Mouse (Mus musculus) megakaryocyte-erythroid progenitor cell, adult 5-6 weeks (primary cell): ENCODE results near the gene Slc25a39. TPM values are rescaled to one million over a fixed set of nuclear protein-coding genes. Genes with fewer than 3 reads are reported as not detected.
A peak's percentile ranks its signal among the peaks of the same experiment; 100 is the strongest.

Experiments
- ATAC-seq: replicated peaks from 2 replicates; pipeline ENCODE4 v1.8.0; 2016; ENCODE audit warnings: mild to moderate bottlenecking, inconsistent platforms; ENCODE audit not compliant: severe bottlenecking, poor library complexity, low FRiP score, low TSS enrichment
- total RNA-seq, 2 experiments: library from RNA; stranded (forward) in 1 of 2; stranded (reverse) in 1 of 2; fragments of 200-1000, 215-1000 nt in 1 of 2; fragments of >200 nt in 1 of 2; fragmentation: Nextera tagmentation in 1 of 2; gene quantifications; 2 replicates each; pipeline ENCODE4 v1.2.3; 2014 to 2017

Slc25a39 gene
- 115 and 148 TPM in 2 replicates for total RNA-seq (2014; fragmentation: Nextera tagmentation)
- 43.8 and 55.9 TPM in 2 replicates for total RNA-seq (2017)

- peak; percentile 26 for ATAC-seq
Measured at GRCm38 (mm10) chr11:102407834-102408215, at the start of gene Slc25a39. Gene Slc25a39 (minus strand): TSS chr11:102407946.

GRCm38 (mm10) chr11:102455740-102456396 is 48.1 kb upstream of the Slc25a39 start:
- ATAC-seq: peak; percentile 80

GRCm38 (mm10) chr11:102453131-102453530 is 45.4 kb upstream of the Slc25a39 start:
- no peak for ATAC-seq

GRCm38 (mm10) chr11:102449043-102450008 is 41.6 kb upstream of the Slc25a39 start:
- ATAC-seq: no peak

- no peak for ATAC-seq
Measured at GRCm38 (mm10) chr11:102448327-102448726, 40.6 kb upstream of the Slc25a39 start.

- ATAC-seq: peak; percentile 71
Measured at GRCm38 (mm10) chr11:102447497-102447896, 39.8 kb upstream of the Slc25a39 start, which contains the start of gene Fam171a2. Gene Fam171a2 (minus strand): TSS chr11:102447682.

GRCm38 (mm10) chr11:102446581-102447461 is 39.1 kb upstream of the Slc25a39 start:
- ATAC-seq: no peak

GRCm38 (mm10) chr11:102445891-102446361 is 38.2 kb upstream of the Slc25a39 start:
- no peak for ATAC-seq

- ATAC-seq: no peak
Measured at GRCm38 (mm10) chr11:102445264-102445890, 37.6 kb upstream of the Slc25a39 start.

GRCm38 (mm10) chr11:102444781-102445180 is 37.0 kb upstream of the Slc25a39 start:
- no peak for ATAC-seq

- no peak for ATAC-seq
Measured at GRCm38 (mm10) chr11:102444321-102444720, 36.6 kb upstream of the Slc25a39 start.

- ATAC-seq: no peak
Measured at GRCm38 (mm10) chr11:102443740-102444139, 36.0 kb upstream of the Slc25a39 start.

- no peak for ATAC-seq
Measured at GRCm38 (mm10) chr11:102442089-102442488, 34.3 kb upstream of the Slc25a39 start.

GRCm38 (mm10) chr11:102441434-102441833 is 33.7 kb upstream of the Slc25a39 start:
- no peak for ATAC-seq

GRCm38 (mm10) chr11:102440255-102440654 is 32.5 kb upstream of the Slc25a39 start:
- no peak for ATAC-seq

- ATAC-seq: no peak
Measured at GRCm38 (mm10) chr11:102439093-102440082, 31.6 kb upstream of the Slc25a39 start.

GRCm38 (mm10) chr11:102438212-102439092 is 30.7 kb upstream of the Slc25a39 start:
- ATAC-seq: no peak
